Mouse (Mus musculus) kidney, adult 9 months (tissue): Measurements from ENCODE around the gene Emilin1.

Experiments
- DNase-seq: peaks from one replicate; pipeline ENCODE4 v3.0.0; 2022

The Emilin1 gene

GRCm38 (mm10) chr5:30961545-30962505 lies 48.6 kb downstream of the Emilin1 start:
- DNase-seq = no peak

GRCm38 (mm10) chr5:30963916-30964315 lies 50.7 kb downstream of the Emilin1 start:
- no peak for DNase-seq

GRCm38 (mm10) chr5:30966189-30966588 lies 53.0 kb downstream of the Emilin1 start:
- no peak for DNase-seq

GRCm38 (mm10) chr5:30968416-30968815 lies 55.2 kb downstream of the Emilin1 start, which contains the start of gene Tcf23:
TSS of gene Tcf23 (plus strand) at chr5:30968662.
- no peak for DNase-seq

GRCm38 (mm10) chr5:30969440-30969839 lies 56.2 kb downstream of the Emilin1 start:
- no peak for DNase-seq
